Mouse (Mus musculus) liver, adult 2 months (tissue): ENCODE data around the gene Rd3l. TPM values are rescaled to one million over a fixed set of nuclear protein-coding genes. Genes with fewer than 3 reads are reported as not detected.
A peak's percentile ranks its signal among the peaks of the same experiment; 100 is the strongest.
"Not testable (repeated sequence)": the region's sequence is repeated elsewhere in the genome, so short reads cannot be mapped to it uniquely, and the experiment has no call there.

Experiments used
- DNase-seq: peaks from one replicate; pipeline ENCODE4 v3.0.0-alpha.2; 2011; ENCODE audit warnings: low read depth, low spot score; ENCODE audit errors: extremely low read depth
- H3K27ac ChIP-seq: fragments of 200-500 bp; replicated peaks from 2 replicates; pipeline ENCODE4 v1.5.1; 2012; ENCODE audit warnings: low read depth, mild to moderate bottlenecking, control low read depth, inconsistent platforms, low read length; ENCODE audit not compliant: insufficient read depth
- H3K27me3 ChIP-seq: fragments of 200-500 bp; 2 replicates; pipeline ENCODE4 v1.6.1; 2012; ENCODE audit warnings: mild to moderate bottlenecking, moderate library complexity, low read length, inconsistent platforms; ENCODE audit not compliant: control insufficient read depth, insufficient read depth
- H3K36me3 ChIP-seq: fragments of 200-500 bp; 2 replicates; pipeline ENCODE4 v1.6.1; 2012; ENCODE audit warnings: low read length, inconsistent platforms; ENCODE audit not compliant: control insufficient read depth, insufficient read depth
- H3K4me1 ChIP-seq: fragments of 200-500 bp; 2 replicates; pipeline ENCODE4 v1.6.1; 2011; ENCODE audit warnings: low read length; ENCODE audit not compliant: control insufficient read depth, insufficient read depth
- H3K4me3 ChIP-seq: fragments of 200-500 bp; 2 replicates; pipeline ENCODE4 v1.5.1; 2011; ENCODE audit warnings: low read depth, mild to moderate bottlenecking, control low read depth, low read length, moderate library complexity; ENCODE audit not compliant: insufficient read depth
- H3K79me2 ChIP-seq: fragments of 200-500 bp; 2 replicates; pipeline ENCODE4 v1.6.1; 2012; ENCODE audit warnings: inconsistent platforms, mild to moderate bottlenecking, low read length, moderate library complexity; ENCODE audit not compliant: control insufficient read depth, insufficient read depth
- H3K9ac ChIP-seq: fragments of 200-500 bp; 2 replicates; pipeline ENCODE4 v1.6.1; 2012; ENCODE audit warnings: low read depth, mild to moderate bottlenecking, control low read depth, inconsistent platforms, low read length
- CTCF ChIP-seq: fragments of 200-500 bp; IDR thresholded peaks from 2 replicates; pipeline ENCODE4 v1.5.1; 2011; ENCODE audit warnings: low read depth, low read length, control low read depth
- POLR2A ChIP-seq: fragments of 200-500 bp; IDR thresholded peaks from 2 replicates; pipeline ENCODE4 v1.6.1; 2011; ENCODE audit warnings: low read length, control low read depth; ENCODE audit not compliant: insufficient read depth; ENCODE audit errors: extremely low read depth
- WGBS: fragments of 180-500 bp; shearing (Covaris S2); methylation state at CpG from one replicate; pipeline ENCODE4 v1.1.7; 2018; 5-methylcytosine and 5-hydroxymethylcytosine counted together
- polyA plus RNA-seq: library from polyadenylated mRNA; depleted of rRNA; stranded (reverse); fragments of >200 nt; gene quantifications from 2 replicates; pipeline ENCODE4 v1.2.3, GENCODE M21; 2012
- total RNA-seq: library from RNA; depleted of rRNA; stranded (reverse); fragments of >200 nt; gene quantifications from 2 replicates; pipeline ENCODE4 v1.2.3, GENCODE M21; 2014

The Rd3l gene
- total and polyA plus RNA-seq, 2 experiments = not detected

GRCm38 (mm10) chr12:111945115-111945514, 36.0 kb downstream of the Rd3l start:
- no peaks in the 10 kb centered on the region for H3K79me2 ChIP-seq
- peak overlapping the region; percentile 30 for H3K27ac ChIP-seq
- H3K36me3 ChIP-seq = no peaks in the 10 kb centered on the region
- TF ChIP-seq POLR2A = no peak
- TF ChIP-seq CTCF = no peak
- H3K27me3 ChIP-seq = no peaks in the 10 kb centered on the region
- 62% methylated on average over 8 of the region's 8 CpGs for WGBS
- peaks cover 14% of the 10 kb centered on the region for H3K4me1 ChIP-seq
- H3K9ac ChIP-seq = no peak overlapping the region
- H3K4me3 ChIP-seq = no peak overlapping the region
- no peak for DNase-seq

DNA sequence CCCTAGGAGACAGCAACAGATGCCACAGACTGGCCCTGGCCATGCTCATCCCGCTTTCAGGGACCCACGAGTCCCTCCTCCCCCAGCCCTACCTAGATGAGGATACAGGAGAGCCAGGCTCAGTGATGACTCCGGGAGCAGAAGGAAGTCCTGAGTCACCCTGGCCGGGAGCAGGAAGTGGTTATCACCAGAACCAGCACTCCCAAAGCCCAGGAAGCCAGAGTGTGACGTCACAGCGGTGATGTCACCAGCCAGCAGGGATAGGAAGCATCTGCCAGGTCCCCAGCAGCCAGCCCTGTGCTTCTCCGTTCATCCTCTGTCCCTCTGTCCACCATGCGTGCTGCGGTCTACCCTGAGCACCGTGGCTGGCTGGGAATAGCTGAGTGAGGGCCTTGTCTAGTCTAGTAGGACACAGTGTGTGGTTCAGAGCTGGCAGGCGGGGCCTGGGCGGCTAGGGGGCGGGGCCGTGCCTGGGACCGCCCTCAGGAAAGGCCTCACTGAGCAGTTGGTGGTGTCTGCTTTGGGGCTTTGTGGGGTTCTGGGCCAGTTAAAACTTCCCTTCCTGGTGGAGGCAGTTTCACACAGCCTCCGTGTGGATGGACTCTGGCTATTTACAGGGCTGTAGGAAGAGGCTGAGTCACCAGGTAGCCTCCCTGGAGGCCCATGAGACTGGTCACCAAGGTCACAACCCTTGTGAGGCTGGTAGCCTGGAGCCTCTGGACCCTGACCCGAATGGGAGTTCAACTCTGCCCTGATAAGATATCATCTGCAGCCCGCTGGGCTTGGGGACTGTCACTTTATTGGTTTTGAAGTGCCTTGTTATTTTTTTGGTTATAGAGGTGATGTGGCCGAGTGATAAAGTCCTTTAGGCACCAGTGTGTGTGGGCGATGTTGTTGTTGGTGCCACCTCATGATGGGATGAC, 36.8 kb downstream of the Rd3l start:
- peak overlapping the region; percentile 55 for H3K9ac ChIP-seq

DNA sequence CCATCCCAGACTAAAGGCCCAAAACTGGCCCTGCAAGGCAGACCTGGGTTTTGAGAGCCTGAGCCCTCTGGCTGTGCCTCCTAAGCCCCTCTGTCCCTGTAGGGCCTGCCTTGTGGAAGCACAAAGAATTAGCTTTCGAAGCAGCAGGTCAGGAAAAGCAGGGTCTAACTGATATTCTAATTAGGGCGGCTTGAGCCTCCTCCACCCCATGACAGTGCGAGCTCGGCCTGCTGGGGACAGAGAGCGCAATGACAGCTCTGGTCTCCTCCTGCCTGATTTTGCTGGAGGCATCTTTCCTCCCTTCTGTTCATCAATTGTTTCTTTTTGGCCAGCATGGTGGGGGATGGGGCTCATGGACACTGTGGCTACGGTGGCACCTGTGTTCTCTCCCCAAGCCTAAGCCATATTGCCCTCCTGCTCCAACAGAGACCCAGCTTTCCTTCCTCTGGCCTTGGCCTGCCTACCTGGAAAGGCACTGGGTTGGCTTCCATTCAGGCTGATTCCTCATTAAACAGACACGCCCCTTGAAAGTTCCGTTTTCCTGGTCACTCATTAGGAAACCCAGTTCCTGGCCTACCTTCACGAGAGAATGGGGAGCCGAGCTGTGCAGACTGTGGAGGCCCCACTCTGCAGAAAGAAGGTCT, 37.6 kb downstream of the Rd3l start:
- peak overlapping the region; percentile 43 for H3K4me3 ChIP-seq
- peak overlapping the region; percentile 63 for H3K9ac ChIP-seq

More for the DNA sequence above, 36.8 kb downstream of the Rd3l start:
- H3K79me2 ChIP-seq, H3K36me3 ChIP-seq, H3K27me3 ChIP-seq: not testable (repeated sequence)
- peak; percentile 87 for DNase-seq
- Histone ChIP-seq H3K4me3 (peak overlapping the region; percentile 43), H3K4me1 (peaks cover 14% of the 10 kb centered on the region), H3K27ac (peak overlapping the region; percentile 77)
- 20% methylated on average over 18 of the region's 20 CpGs for WGBS

GRCm38 (mm10) chr12:111938623-111939177, 42.4 kb downstream of the Rd3l start:
- Histone ChIP-seq H3K27me3 (no peaks in the 10 kb centered on the region), H3K9ac (no peak overlapping the region), H3K4me1 (peaks cover 15% of the 10 kb centered on the region), H3K27ac (no peak overlapping the region), H3K79me2 (no peaks in the 10 kb centered on the region), H3K4me3 (no peak overlapping the region), H3K36me3 (no peaks in the 10 kb centered on the region)
- 91% methylated on average over 1 of the region's 1 CpGs for WGBS
- no peak for DNase-seq
- no peak for TF ChIP-seq POLR2A
- TF ChIP-seq CTCF = no peak

More for the DNA sequence above, 37.6 kb downstream of the Rd3l start:
- no peaks in the 10 kb centered on the region for H3K79me2 ChIP-seq
- H3K27me3 ChIP-seq = no peaks in the 10 kb centered on the region
- 49% methylated on average over 10 of the region's 10 CpGs for WGBS
- H3K27ac ChIP-seq = peak overlapping the region; percentile 77
- H3K36me3 ChIP-seq = no peaks in the 10 kb centered on the region
- DNase-seq = peak; percentile 83
- H3K4me1 ChIP-seq = peaks cover 14% of the 10 kb centered on the region
- TF ChIP-seq POLR2A (no peak), CTCF (no peak)

- no peak for TF ChIP-seq CTCF
- no peak for TF ChIP-seq POLR2A
- peaks cover 9% of the 10 kb centered on the region for H3K4me1 ChIP-seq
- H3K79me2 ChIP-seq = no peaks in the 10 kb centered on the region
- peak overlapping the region; percentile 19 for H3K27ac ChIP-seq
- no peaks in the 10 kb centered on the region for H3K36me3 ChIP-seq
- 21% methylated on average over 24 of the region's 24 CpGs for WGBS
- H3K4me3 ChIP-seq = 0 out of 2 replicates have a peak overlapping the region, but pooled peaks have one; percentile 8
- no peaks in the 10 kb centered on the region for H3K27me3 ChIP-seq
- peak; percentile 75 for DNase-seq
- H3K9ac ChIP-seq = peak overlapping the region; percentile 46
These were observed 44.2 kb downstream of the Rd3l start for GRCm38 (mm10) chr12:111936706-111937550.
